Mouse (Mus musculus) heart, postnatal 36 days (tissue): ENCODE results near the gene Klf2. TPM values are rescaled to one million over a fixed set of nuclear protein-coding genes. Genes with fewer than 3 reads are reported as not detected.

Experiments used
- DNase-seq, 2 experiments: peaks; one replicate each; pipeline ENCODE4 v3.0.0; 2021 to 2022
- intact Hi-C: fragments of 180-260 bp; cut with DNase I; formaldehyde crosslinking; loops from one replicate; pipeline ENCODE4 v1.15.1; 2025
- total RNA-seq, 2 experiments: library from RNA; stranded (reverse); gene quantifications; 2 replicates each; pipeline ENCODE4 v1.2.3; 2021

Klf2 gene
- 10 to 100 TPM; 42.2 to 97.6 TPM for total RNA-seq

DNA sequence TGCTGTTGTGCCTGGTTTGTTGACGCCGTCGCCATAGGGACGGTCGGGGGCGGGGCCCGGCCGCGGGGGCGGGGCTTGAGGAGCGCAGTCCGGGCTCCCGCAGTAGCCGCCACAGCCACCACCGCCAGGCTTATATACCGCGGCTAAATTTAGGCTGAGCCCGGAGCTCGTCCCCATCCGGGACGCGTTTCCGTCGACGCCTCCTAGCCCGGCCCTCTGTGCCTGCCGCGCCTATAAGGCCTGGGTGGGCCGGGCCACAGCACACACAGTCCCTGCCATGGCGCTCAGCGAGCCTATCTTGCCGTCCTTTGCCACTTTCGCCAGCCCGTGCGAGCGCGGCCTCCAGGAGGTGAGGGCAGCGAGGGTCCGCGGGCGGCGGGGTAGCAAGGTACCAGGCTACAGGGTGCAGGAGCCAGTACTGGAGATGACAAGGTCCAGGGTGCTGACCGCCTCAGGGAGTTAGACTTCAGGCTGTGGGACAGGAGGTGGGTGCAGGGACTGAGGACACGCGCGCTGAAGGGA, at the start of gene Klf2:
Gene Klf2, plus strand, starts transcription at position 233 of the 522 bp plus-strand sequence.
- intact Hi-C loops = loop anchor here (1.0 to 2.0 kb wide), 2 partner anchors 16 to 54 kb away; no protein-coding TSS in a partner anchor
- DNase-seq = peak; percentile 99

DNA sequence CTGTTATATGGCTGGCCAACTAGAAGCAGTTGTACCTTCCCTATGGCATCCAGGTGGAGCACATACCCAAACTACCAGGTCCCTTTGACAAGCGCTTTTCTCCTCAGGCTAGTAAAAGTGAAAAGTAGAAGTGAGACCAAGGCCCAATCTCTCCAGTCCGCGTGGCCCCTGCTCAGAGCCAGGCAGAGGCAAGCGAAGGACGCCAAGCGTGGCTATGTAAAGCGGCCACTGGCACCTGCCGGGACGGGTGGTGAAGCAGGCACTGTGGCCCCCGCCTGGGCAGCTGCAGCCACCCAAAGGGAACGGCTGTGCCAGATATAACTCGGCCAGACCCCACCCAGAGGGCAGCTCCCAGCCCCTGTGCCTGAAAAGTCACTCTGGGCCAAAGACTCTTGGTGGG, 48.2 kb upstream of the Klf2 start:
- intact Hi-C loops = no loop called here
- no peak for DNase-seq

DNA sequence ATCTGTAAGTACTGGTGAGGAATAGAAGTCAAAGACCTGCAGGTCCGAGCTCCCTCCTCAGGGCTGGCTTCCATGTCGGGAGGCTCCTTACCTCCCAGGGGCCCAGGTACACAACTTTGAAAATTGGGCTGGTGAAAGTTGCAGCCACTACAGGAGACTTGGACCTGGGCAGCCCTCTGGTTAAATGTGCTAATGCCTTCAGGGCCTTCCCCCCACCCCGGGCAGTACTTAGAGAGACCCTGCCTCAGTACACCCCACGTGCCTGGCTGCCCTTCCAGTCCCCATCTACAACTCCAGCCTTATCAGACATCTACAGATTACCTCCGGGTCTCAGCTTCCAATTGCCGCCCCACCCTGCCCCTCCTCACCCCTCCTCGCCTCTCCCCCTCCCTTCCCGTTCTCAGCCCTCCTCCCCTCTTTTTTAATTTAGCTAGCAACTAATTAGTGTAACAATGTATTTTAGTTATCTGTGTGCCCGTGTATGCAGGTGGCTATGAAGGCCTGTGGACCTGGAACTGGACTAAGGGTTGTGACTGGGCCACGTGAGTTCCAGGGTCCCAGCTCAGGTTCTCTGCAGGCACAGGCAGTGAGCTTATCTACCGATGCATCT, 47.7 kb upstream of the Klf2 start:
- DNase-seq = no peak

GRCm38 (mm10) chr8:72271691-72272090, 47.1 kb upstream of the Klf2 start:
- intact Hi-C loops = no loop called here
- no peak for DNase-seq

More for the DNA sequence above, 47.7 kb upstream of the Klf2 start:
- intact Hi-C loops = no loop called here

GRCm38 (mm10) chr8:72272361-72272760, 46.5 kb upstream of the Klf2 start:
- intact Hi-C loops = no loop called here
- DNase-seq = peak; percentile 74 to 76

DNA sequence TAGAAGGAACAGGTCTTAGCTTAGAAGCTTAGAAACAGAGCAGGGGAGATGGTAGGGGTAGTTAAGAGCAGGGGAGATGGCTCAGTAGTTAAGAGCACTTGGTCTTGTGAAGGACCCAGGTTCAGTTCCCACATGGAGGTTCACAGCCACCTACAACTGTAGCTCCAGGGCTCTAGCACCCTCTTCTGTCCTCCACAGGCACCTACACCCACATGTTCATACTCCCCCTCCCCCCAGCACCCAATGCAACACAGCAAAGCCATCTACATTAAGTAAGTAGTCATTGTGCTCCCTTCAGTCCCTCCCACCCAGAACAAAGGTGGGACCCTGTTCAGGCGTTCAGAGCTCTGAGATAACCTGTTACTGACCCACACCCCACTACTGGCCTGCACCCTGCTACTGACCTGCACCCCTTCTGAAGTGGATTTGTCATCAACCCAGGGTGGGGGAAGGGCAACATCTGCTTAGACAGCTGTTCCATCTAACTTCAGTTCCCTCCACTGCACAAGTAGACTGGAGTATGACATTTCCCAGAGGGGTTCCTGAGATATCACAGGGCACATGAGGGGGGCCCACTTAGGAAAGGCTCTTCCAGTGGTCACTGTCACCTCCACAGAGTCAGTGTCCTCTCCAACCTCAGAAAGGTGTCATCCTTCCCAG, 45.6 kb upstream of the Klf2 start:
- DNase-seq = no peak
- intact Hi-C loops = no loop called here

DNA sequence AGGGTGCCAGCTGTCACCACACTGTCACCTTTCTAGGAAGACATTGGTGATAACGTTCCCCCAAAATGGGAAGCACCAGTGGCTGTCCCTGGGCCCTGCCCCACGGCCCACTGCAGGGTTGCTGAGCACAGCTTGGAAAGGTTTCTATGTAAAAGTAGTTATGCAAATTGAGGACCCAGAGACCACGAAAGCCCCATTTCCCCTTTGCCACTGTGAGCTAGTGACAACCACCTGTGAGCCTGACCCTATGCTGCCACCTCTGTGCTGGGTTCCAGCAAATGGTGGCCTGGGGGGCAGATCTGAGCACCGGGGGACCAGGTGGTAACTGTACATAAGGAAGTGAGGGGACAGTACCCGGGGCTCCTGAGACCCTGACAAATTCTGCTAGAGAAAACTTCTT, 45.0 kb upstream of the Klf2 start:
- intact Hi-C loops = no loop called here
- DNase-seq = no peak

DNA sequence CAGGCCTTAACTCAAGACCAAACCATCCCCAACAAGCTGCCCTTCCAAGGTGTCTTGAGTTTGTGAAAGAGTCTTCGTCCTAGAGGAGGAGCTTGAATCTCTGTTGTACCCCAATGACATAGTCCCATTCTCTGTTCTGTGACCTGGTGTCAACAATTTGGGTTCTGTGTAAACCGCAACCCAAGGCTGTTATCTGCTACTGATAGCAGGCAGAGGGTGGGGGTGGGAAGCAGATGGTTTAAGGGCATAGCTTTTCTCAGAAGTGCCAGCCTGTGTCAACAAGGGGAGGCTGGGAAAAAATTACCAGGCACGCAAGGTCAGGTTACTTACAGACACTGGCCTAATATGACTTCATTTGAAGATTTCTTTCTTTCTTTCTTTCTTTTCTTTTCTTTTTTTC, 41.6 kb upstream of the Klf2 start:
- intact Hi-C loops = no loop called here
- no peak for DNase-seq

GRCm38 (mm10) chr8:72279151-72279550, 39.7 kb upstream of the Klf2 start:
- DNase-seq = no peak
- intact Hi-C loops = no loop called here

GRCm38 (mm10) chr8:72281634-72282033, 37.2 kb upstream of the Klf2 start:
- DNase-seq = no peak
- intact Hi-C loops = no loop called here

DNA sequence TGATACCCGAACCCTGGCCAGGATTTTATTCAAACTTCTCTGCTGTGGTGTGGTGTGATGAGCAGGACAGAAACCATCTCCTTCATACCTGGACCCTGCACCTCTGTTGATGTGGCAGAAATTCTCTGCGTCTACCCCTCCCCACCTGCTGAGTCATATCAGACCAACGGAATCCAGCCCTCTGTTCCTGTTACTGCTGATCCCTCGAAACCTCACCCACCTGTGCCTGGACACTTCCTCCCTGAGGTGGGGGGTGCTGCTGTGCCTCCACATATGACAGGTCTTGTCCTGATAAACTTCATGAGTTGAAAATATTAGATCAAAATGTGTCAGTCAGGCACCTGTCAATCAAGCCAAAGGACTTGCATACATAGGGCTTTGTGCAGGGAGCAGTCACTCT, 33.5 kb upstream of the Klf2 start:
- DNase-seq = no peak
- intact Hi-C loops = no loop called here

DNA sequence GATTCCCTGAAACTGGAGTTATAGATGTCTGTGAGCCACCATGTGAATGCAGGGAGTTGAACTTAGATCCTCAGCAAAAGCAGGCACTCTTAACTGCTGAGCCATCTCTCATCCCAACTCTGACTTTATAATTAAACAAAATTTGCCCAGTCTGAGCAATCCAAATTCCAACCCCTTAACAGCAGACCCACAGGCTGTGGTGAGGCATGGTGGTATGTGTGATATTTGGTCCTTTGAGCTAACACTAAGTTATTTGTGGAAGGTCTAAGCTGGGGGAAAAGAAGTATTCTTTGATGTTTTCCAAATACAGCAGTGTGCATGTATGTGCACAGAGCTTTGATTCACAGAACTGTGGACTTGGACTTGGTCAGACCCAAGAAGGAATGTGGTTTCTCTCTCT, 29.8 kb upstream of the Klf2 start:
- intact Hi-C loops = no loop called here
- DNase-seq = no peak

DNA sequence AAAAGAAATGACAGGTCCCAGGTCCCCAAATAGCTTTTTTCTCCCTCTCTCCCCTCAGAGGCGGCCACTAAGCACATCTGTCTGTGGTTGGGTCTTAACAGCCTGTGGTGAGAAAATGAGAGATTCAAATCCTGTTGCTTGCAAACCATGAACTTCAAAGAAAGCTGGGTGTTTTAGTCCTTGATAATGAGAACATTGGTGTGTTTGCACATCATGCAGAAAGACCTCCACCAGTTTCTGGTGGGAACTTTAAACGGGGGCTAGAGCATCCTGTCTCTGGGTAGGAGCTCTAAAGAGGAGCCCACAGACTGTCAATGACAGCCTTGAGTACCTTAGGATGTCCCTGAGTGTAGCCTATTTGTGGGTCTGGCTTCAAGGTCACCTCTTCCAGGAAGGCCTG, 27.7 kb upstream of the Klf2 start:
- intact Hi-C loops = no loop called here
- no peak for DNase-seq

DNA sequence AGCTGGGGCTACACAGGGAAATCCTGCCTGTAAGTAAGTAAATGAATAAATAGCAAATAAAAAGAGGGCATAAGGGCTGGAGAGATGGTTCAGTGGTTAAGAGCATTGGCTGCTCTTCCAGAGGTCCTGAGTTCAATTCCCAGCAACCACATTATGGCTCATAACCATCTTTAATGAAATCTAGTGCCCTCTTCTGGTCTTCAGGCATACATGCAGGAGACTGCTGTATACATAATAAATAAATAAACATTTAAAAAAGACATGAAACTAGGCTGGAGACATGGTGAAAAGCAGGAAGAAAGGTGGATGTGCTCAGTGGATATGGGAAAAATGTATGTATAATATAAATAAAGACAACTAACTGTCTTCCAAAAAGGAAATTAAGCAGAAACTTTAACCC, 25.5 kb upstream of the Klf2 start:
- intact Hi-C loops = no loop called here
- no peak for DNase-seq

- DNase-seq = no peak
- intact Hi-C loops = loop anchor here (1.0 kb wide), 1 partner anchor 25 kb away; no protein-coding TSS in a partner anchor
These were observed 23.7 kb upstream of the Klf2 start for GRCm38 (mm10) chr8:72295125-72295524.

DNA sequence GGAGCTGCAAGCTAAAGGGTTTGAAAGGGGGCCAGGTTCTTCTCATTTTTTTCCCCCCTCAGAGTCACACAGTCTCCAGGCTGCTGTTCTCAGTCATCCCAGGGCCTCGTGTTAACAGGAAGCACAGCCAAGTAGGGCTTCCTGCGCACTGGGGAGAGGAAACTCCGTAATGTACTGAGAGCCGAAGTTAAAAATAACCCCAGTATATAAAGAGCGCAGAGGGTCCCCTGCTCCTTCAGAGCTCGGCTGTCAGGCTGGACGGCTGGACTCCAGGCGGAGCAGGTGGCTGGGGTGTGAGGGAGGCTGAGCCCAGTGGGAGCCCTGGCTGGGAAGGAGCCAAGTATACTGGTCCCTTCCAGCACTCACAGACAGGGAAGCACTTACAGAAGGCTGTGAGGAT, 23.2 kb upstream of the Klf2 start:
- DNase-seq = peak; percentile 94
- intact Hi-C loops = loop anchor here (1.0 kb wide), 1 partner anchor 25 kb away; no protein-coding TSS in a partner anchor

DNA sequence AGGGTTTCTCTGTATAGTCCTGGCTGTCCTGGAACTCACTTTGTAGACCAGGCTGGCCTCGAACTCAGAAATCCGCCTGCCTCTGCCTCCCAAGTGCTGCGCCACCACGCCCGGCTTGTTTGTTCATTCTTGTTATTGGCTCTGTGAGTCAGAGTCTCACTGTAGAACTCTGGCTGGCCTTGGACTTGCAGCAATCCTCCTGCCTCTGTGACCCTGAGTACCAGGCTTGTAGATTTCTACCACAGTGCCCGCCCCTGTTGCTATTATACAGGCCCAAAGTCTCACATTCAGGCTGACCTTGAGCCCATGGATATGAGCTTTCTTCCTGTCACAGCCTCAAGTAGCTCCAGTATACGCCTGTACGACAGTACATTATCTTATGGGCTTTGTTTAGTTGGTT, 22.3 kb upstream of the Klf2 start:
- no peak for DNase-seq
- intact Hi-C loops = no loop called here

- DNase-seq = no peak
- intact Hi-C loops = no loop called here
These were observed 19.9 kb upstream of the Klf2 start for GRCm38 (mm10) chr8:72298928-72299327.

DNA sequence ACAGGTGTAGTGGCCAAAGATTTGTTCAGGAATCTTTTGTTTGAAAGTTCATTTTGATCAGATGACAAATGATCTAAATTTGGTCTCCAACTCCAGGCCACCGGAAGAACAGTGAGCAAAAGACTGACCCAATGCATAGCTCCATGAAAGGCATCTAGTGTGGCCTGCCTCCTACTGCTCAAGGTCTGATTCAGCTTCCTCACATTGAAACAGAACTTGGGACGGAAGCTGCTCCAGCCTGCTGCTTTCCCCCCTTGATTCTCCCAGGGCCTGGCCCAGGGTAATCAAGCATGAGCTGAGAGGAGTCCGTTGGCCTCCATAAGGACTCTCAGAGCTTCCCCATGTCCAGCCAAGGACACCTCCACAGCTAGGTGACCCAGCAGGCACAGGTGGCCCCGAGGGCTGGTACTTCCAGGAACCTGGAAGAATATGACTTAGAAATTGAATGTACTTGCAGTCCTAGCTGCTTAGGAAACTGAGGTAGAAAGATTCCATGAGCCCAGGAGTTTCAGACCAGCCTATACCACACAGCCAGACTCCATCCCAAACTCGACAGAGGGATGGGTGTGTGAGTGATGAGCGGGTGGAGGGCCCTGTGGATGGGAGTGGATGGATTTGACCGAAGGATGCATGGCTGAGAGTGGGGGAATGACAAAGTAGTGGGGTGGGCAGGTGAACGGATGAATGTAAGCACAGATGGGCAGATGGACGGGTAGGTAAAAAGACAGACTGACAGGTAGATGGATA, 18.0 kb upstream of the Klf2 start:
- intact Hi-C loops = no loop called here
- DNase-seq = no peak

DNA sequence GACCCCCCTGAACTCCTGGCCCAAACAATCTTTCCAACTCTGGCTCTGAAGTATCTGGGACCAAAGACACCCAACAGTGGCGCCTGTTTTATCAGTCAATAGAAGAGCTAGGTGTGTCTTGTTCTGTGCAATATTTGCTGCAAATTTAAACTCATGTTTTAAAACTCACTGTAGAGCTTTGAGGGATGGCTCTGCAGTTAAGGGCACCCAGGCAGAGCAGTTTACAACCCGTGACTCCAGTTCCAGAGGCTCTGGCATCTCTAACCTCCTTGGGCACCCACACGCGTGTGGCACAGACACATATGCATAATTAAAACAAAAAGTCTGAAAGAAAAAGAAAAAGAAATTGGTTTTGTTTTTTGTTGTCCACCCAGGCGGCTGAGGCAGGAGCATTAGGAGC, 17.3 kb upstream of the Klf2 start:
- no peak for DNase-seq
- intact Hi-C loops = no loop called here

- peak; percentile 50 to 55 for DNase-seq
- intact Hi-C loops = loop anchor here (2.0 kb wide), 1 partner anchor 16 kb away; the partner anchor contains the start of gene Klf2
These were observed 15.7 kb upstream of the Klf2 start for GRCm38 (mm10) chr8:72302986-72303612.
